Mouse (Mus musculus): ENCODE data around the gene Rgl3. TPM values are rescaled to one million over a fixed set of nuclear protein-coding genes. Genes with fewer than 3 reads are reported as not detected.
A peak's percentile ranks its signal among the peaks of the same experiment; 100 is the strongest.

Rgl3 gene
- polyA plus RNA-seq, 1 experiment, result 8.0 TPM

- H3K27ac ChIP-seq (ENCODE audit: insufficient read depth, low read length), result no peak overlapping the region
- WGBS, result 57% methylated on average over 23 of the region's 23 CpGs
- no peaks in the 10 kb centered on the region for H3K36me3 ChIP-seq (ENCODE audit: control insufficient read depth, insufficient read depth, low read length)
- no peak overlapping the region for H3K4me3 ChIP-seq (ENCODE audit: extremely low read depth, insufficient read depth, insufficient read length)
- peaks cover 5% of the 10 kb centered on the region for H3K4me1 ChIP-seq (ENCODE audit: control insufficient read depth, insufficient read depth, insufficient read length)
- no peak for TF ChIP-seq CTCF (IDR thresholded peaks at IDR 0.05; ENCODE audit: extremely low read depth, insufficient read depth, insufficient read length, insufficient replicate concordance)
- no peak for TF ChIP-seq POLR2A (IDR thresholded peaks at IDR 0.05; ENCODE audit: low read depth, low read length)
- no peak for DNase-seq (ENCODE audit: low read depth in 1 of 2, low spot score in 2 of 2)
- peaks cover 2% of the 10 kb centered on the region for H3K27me3 ChIP-seq (ENCODE audit: control insufficient read depth, insufficient read depth, low read length)
These were observed 45.0 kb downstream of the Rgl3 start for GRCm38 (mm10) chr9:21944267-21944666.

DNA sequence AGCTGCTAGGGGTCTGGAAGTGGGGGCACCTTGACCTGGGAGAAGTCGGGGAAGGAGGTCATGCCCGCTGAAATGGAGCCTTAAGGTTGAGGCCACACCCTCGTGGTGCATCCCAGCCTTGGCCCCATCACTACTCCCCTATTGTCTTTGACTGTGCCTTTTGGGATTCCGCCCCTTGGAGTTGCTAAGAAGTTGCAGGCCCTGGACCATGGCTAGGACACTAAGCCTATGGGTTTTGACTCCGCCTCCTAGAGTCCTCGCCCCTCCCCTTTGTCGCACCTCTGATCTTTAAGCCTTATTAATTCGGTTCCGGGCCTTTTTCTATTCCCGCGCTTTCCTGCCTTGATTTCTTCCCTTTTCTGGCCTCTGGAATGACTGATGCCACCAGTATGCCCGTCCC lies 45.6 kb downstream of the Rgl3 start:
- TF ChIP-seq CTCF (IDR thresholded peaks at IDR 0.05; ENCODE audit: extremely low read depth, insufficient read depth, insufficient read length, insufficient replicate concordance) (no peak), POLR2A (IDR thresholded peaks at IDR 0.05; ENCODE audit: low read depth, low read length) (no peak)
- Histone ChIP-seq H3K27ac (ENCODE audit: insufficient read depth, low read length) (no peak overlapping the region), H3K4me1 (ENCODE audit: control insufficient read depth, insufficient read depth, insufficient read length) (peaks cover 5% of the 10 kb centered on the region), H3K27me3 (ENCODE audit: control insufficient read depth, insufficient read depth, low read length) (peaks cover 2% of the 10 kb centered on the region), H3K36me3 (ENCODE audit: control insufficient read depth, insufficient read depth, low read length) (no peaks in the 10 kb centered on the region), H3K4me3 (ENCODE audit: extremely low read depth, insufficient read depth, insufficient read length) (no peak overlapping the region)
- WGBS, result 81% methylated on average over 12 of the region's 12 CpGs
- DNase-seq (ENCODE audit: low read depth in 1 of 2, low spot score in 2 of 2), result no peak

DNA sequence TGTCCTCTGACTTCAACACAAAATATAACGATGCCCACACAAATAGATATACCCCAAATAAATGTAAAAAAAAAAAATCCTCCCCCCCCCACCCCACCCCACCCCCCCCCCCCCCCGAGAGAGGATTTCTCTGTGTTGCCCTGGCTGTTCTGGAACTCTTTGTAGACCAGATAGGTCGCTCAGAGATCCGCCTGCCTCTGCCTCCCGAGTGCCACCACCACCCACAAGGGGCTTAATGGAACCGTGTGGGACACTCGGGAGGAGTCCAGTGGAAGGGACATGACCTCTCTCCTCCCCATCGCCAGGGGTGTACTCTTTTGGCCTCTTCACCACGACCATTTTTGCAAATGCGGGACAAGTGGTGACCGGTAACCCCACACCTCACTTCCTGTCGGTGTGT lies 46.2 kb downstream of the Rgl3 start:
- no peak for DNase-seq (ENCODE audit: low read depth in 1 of 2, low spot score in 2 of 2)
- 76% methylated on average over 12 of the region's 12 CpGs for WGBS
- Histone ChIP-seq H3K4me3 (ENCODE audit: extremely low read depth, insufficient read depth, insufficient read length) (no peak overlapping the region), H3K27me3 (ENCODE audit: control insufficient read depth, insufficient read depth, low read length) (no peaks in the 10 kb centered on the region; the same call in 1 of the 2 replicates), H3K36me3 (ENCODE audit: control insufficient read depth, insufficient read depth, low read length) (no peaks in the 10 kb centered on the region), H3K27ac (ENCODE audit: insufficient read depth, low read length) (no peak overlapping the region), H3K4me1 (ENCODE audit: control insufficient read depth, insufficient read depth, insufficient read length) (peaks cover 5% of the 10 kb centered on the region)
- no peak for TF ChIP-seq POLR2A (IDR thresholded peaks at IDR 0.05; ENCODE audit: low read depth, low read length)
- TF ChIP-seq CTCF (IDR thresholded peaks at IDR 0.05; ENCODE audit: extremely low read depth, insufficient read depth, insufficient read length, insufficient replicate concordance), result no peak

DNA sequence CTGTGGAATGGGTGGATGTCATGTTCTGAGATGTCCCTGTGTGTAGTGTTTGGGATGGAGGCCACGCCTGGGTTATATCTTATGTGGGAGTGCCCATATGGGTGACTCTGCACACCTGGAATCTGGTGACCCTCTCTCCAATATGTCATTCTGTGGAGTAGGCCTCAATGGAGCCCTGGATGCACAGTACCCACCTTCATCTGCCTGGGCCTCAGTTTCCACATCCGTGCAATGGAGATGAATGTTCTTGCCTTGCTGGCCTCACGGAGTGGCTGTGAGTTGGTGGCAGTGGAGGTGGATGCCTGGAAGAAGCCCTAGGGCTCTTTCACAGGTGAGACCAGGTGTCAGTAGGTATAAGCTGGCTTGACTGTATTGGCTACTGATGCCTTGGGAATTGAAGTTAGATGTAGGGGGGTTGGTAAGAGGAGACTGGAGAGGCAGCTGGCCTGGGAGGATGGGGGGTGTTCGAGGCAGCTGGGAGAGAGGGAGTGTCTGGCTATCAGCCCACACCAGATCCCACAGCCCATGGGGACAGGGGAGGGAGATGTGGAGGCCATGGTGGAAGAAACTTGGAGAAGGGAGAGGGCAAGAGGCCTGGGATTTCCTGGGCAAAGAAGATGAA lies 50.9 kb downstream of the Rgl3 start:
- WGBS, result 92% methylated on average over 4 of the region's 4 CpGs

GRCm38 (mm10) chr9:21937711-21938175 lies 51.5 kb downstream of the Rgl3 start:
- no peak for DNase-seq (ENCODE audit: low read depth in 1 of 2, low spot score in 2 of 2)
- TF ChIP-seq CTCF (IDR thresholded peaks at IDR 0.05; ENCODE audit: extremely low read depth, insufficient read depth, insufficient read length, insufficient replicate concordance), result no peak
- TF ChIP-seq POLR2A (IDR thresholded peaks at IDR 0.05; ENCODE audit: low read depth, low read length), result no peak
- WGBS, result 89% methylated on average over 4 of the region's 4 CpGs
- Histone ChIP-seq H3K27me3 (ENCODE audit: control insufficient read depth, insufficient read depth, low read length) (no peaks in the 10 kb centered on the region), H3K4me3 (ENCODE audit: extremely low read depth, insufficient read depth, insufficient read length) (no peak overlapping the region), H3K36me3 (ENCODE audit: control insufficient read depth, insufficient read depth, low read length) (no peaks in the 10 kb centered on the region), H3K4me1 (ENCODE audit: control insufficient read depth, insufficient read depth, insufficient read length) (peaks cover 4% of the 10 kb centered on the region; the same call in 1 of the 2 replicates), H3K27ac (ENCODE audit: insufficient read depth, low read length) (no peak overlapping the region)

More for the DNA sequence above, 50.9 kb downstream of the Rgl3 start:
- Histone ChIP-seq H3K4me1 (ENCODE audit: control insufficient read depth, insufficient read depth, insufficient read length) (peaks cover 4% of the 10 kb centered on the region; the same call in 1 of the 2 replicates), H3K4me3 (ENCODE audit: extremely low read depth, insufficient read depth, insufficient read length) (no peak overlapping the region), H3K27ac (ENCODE audit: insufficient read depth, low read length) (no peak overlapping the region), H3K36me3 (ENCODE audit: control insufficient read depth, insufficient read depth, low read length) (no peaks in the 10 kb centered on the region), H3K27me3 (ENCODE audit: control insufficient read depth, insufficient read depth, low read length) (no peaks in the 10 kb centered on the region)
- TF ChIP-seq POLR2A (IDR thresholded peaks at IDR 0.05; ENCODE audit: low read depth, low read length) (no peak), CTCF (IDR thresholded peaks at IDR 0.05; ENCODE audit: extremely low read depth, insufficient read depth, insufficient read length, insufficient replicate concordance) (no peak)
- no peak for DNase-seq (ENCODE audit: low read depth in 1 of 2, low spot score in 2 of 2)

GRCm38 (mm10) chr9:21936692-21937570 lies 52.3 kb downstream of the Rgl3 start, which contains the start of gene Plppr2:
Gene Plppr2 (plus strand): TSS chr9:21937033.
- Histone ChIP-seq H3K4me1 (ENCODE audit: control insufficient read depth, insufficient read depth, insufficient read length) (peaks cover 4% of the 10 kb centered on the region; the same call in 1 of the 2 replicates), H3K4me3 (ENCODE audit: extremely low read depth, insufficient read depth, insufficient read length) (peak within 1 kb of the TSS; percentile 41; the same call in 1 of the 2 replicates), H3K27me3 (ENCODE audit: control insufficient read depth, insufficient read depth, low read length) (no peaks in the 10 kb centered on the region), H3K36me3 (ENCODE audit: control insufficient read depth, insufficient read depth, low read length) (no peaks in the 10 kb centered on the region), H3K27ac (ENCODE audit: insufficient read depth, low read length) (no peak within 1 kb of the TSS)
- DNase-seq (ENCODE audit: low read depth in 1 of 2, low spot score in 2 of 2), result peak; percentile 64 to 75
- TF ChIP-seq POLR2A (IDR thresholded peaks at IDR 0.05; ENCODE audit: low read depth, low read length), result no peak
- no peak for TF ChIP-seq CTCF (IDR thresholded peaks at IDR 0.05; ENCODE audit: extremely low read depth, insufficient read depth, insufficient read length, insufficient replicate concordance)
- WGBS, result 6% methylated on average over 43 of the region's 43 CpGs

All from spleen, adult 2 months (tissue).